ENCODE assay signal across 20 mouse cellular contexts in genomic region chr7:29228202-29228601, GRCm38 (mm10). TPM values are rescaled to one million over a fixed set of nuclear protein-coding genes. Genes with fewer than 3 reads are reported as not detected.
DNase-seq lines count a peak whose midpoint lies in the region; ATAC-seq and TF ChIP-seq lines count a peak whose summit lies in the region.
"Had no signal": no experiment of that assay in that cellular context is flagged by ENCODE, and none has a peak within 500 bp of the region (broad histone marks: within the 10 kb centered on the region; RNA-seq: fewer than 3 reads in every experiment).

No protein-coding gene starts in this region.

- WGBS in spleen, adult 2 months: 55% methylated on average over 4 of the region's 4 CpGs

- DNase-seq in spleen, adult 2 months (ENCODE audit: low read depth in 1 of 2, low spot score in 2 of 2): no peak
- no peak for DNase-seq in spleen, postnatal 4 days (ENCODE audit: low spot score in 2 of 2)
- no peak for DNase-seq in cerebellum, adult 8-10 months
- DNase-seq in embryo, embryonic 9.5 days (ENCODE audit: extremely low spot score): no peak
- DNase-seq: adrenal gland, postnatal 14 days; cerebellum, adult 9-10 months; cerebellum, postnatal 25 days; gastrocnemius, adult 2 months; gastrocnemius, postnatal 25 days; heart, postnatal 4 days had no signal

- no peaks in the 10 kb centered on the region; the same call in 1 of the 2 replicates for H3K27me3 ChIP-seq in spleen, adult 2 months (ENCODE audit: control insufficient read depth, insufficient read depth, low read length)

- no peak overlapping the region for H3K4me3 ChIP-seq in spleen, adult 2 months (ENCODE audit: extremely low read depth, insufficient read depth, insufficient read length)
- H3K4me3 ChIP-seq in bone marrow macrophage, adult 2 months (ENCODE audit: insufficient read depth, low read length): no peak overlapping the region
- H3K4me3 ChIP-seq: embryonic facial prominence, embryonic 10.5 days; forebrain, embryonic 10.5 days; gastrocnemius, adult 2 months; heart, embryonic 13.5 days; hindbrain, embryonic 12.5 days had no signal

- ATAC-seq in inflammation-experienced regulatory T-cells, adult 6 months: peak; percentile 8
- no peak for ATAC-seq in activated CD4-positive, CD25-positive, alpha-beta regulatory T cell, adult 4 months
- ATAC-seq: forebrain, embryonic 14.5 days; hindbrain, embryonic 16.5 days had no signal

- no peaks in the 10 kb centered on the region; the same call in 1 of the 2 replicates for H3K4me1 ChIP-seq in spleen, adult 2 months (ENCODE audit: control insufficient read depth, insufficient read depth, insufficient read length)
- peaks cover 35% of the 10 kb centered on the region for H3K4me1 ChIP-seq in bone marrow macrophage, adult 2 months (ENCODE audit: control insufficient read depth, insufficient read depth, low read length)

- no peak for TF ChIP-seq CTCF in spleen, adult 2 months (IDR thresholded peaks at IDR 0.05; ENCODE audit: extremely low read depth, insufficient read depth, insufficient read length, insufficient replicate concordance)
- TF ChIP-seq CTCF in bone marrow macrophage, adult 2 months (IDR thresholded peaks at IDR 0.05; ENCODE audit: low read depth, low read length): no peak

- 0 out of 2 replicates have a peak overlapping the region, but pooled peaks have one; percentile 14 for H3K27ac ChIP-seq in spleen, adult 2 months (ENCODE audit: insufficient read depth, low read length)
- peak overlapping the region; percentile 77 for H3K27ac ChIP-seq in bone marrow macrophage, adult 2 months (ENCODE audit: insufficient read depth, low read depth, low read length)
- H3K27ac ChIP-seq: embryonic facial prominence, embryonic 10.5 days; forebrain, embryonic 10.5 days; gastrocnemius, adult 2 months; heart, embryonic 13.5 days; hindbrain, embryonic 12.5 days had no signal

- no peaks in the 10 kb centered on the region for H3K36me3 ChIP-seq in spleen, adult 2 months (ENCODE audit: control insufficient read depth, insufficient read depth, low read length)
- H3K36me3 ChIP-seq: embryonic facial prominence, embryonic 10.5 days; forebrain, embryonic 10.5 days; G1E; hindbrain, embryonic 12.5 days had no signal

- TF ChIP-seq POLR2A in spleen, adult 2 months (IDR thresholded peaks at IDR 0.05; ENCODE audit: low read depth, low read length): no peak
- TF ChIP-seq POLR2A in bone marrow macrophage, adult 2 months (IDR thresholded peaks at IDR 0.05; ENCODE audit: borderline replicate concordance, low read depth, low read length): no peak

RNA-seq across cellular contexts. Expression of gene Kcnk6, which starts 4.1 kb away (rescaled TPM):
- 34.3 and 43.5 TPM in 2 replicates for polyA plus RNA-seq in spleen, adult 2 months (2012; rRNA removed)
- 32.3 and 39.1 TPM in 2 replicates for polyA plus RNA-seq in bone marrow macrophage, adult 2 months (2012; ENCODE audit: insufficient read depth, insufficient read length, missing spikeins)
- polyA plus RNA-seq in inflammation-experienced regulatory T-cells, adult 6 months (2017; shearing (Covaris generic)): 1 to 10 TPM; 1.9 to 4.0 (median 2.0) TPM
- polyA plus RNA-seq in activated CD4-positive, CD25-positive, alpha-beta regulatory T cell, adult 4 months (2017; shearing (Covaris generic)): 1 to 10 TPM; 1.6 to 1.9 TPM
- polyA plus RNA-seq: G1E had no signal

RNA-seq across cellular contexts. Expression of gene Yif1b, which starts 9.9 kb away (rescaled TPM):
- 74.2 and 97.6 TPM in 2 replicates for polyA plus RNA-seq in spleen, adult 2 months (2012; rRNA removed)
- 29.7 and 33.8 TPM in 2 replicates for polyA plus RNA-seq in bone marrow macrophage, adult 2 months (2012; ENCODE audit: insufficient read depth, insufficient read length, missing spikeins)
- polyA plus RNA-seq in inflammation-experienced regulatory T-cells, adult 6 months (2017; shearing (Covaris generic)): 10 to 100 TPM; 56.3 to 68.5 (median 57.1) TPM
- 10 to 100 TPM; 57.6 to 73.2 TPM for polyA plus RNA-seq in activated CD4-positive, CD25-positive, alpha-beta regulatory T cell, adult 4 months (2017; shearing (Covaris generic))

RNA-seq across cellular contexts. Expression of gene Catsperg1, which starts 14.4 kb away (rescaled TPM):
- 1.6 and 2.0 TPM in 2 replicates for polyA plus RNA-seq in spleen, adult 2 months (2012; rRNA removed)
- 4.0 and 4.5 TPM in 2 replicates for polyA plus RNA-seq in bone marrow macrophage, adult 2 months (2012; ENCODE audit: insufficient read depth, insufficient read length, missing spikeins)
- 1 to 10 TPM in 1 of 3 experiments, under 1 TPM in 2; 0.28 to 1.2 (median 0.67) TPM for polyA plus RNA-seq in inflammation-experienced regulatory T-cells, adult 6 months (2017; shearing (Covaris generic))
- under 1 TPM in 1 of 2 experiments, not detected in 1; 0.15 TPM for polyA plus RNA-seq in activated CD4-positive, CD25-positive, alpha-beta regulatory T cell, adult 4 months (2017; shearing (Covaris generic))

RNA-seq across cellular contexts. Expression of gene 2200002D01Rik, which starts 20.1 kb away (rescaled TPM):
- 0.51 and 1.0 TPM in 2 replicates for polyA plus RNA-seq in spleen, adult 2 months (2012; rRNA removed)
- polyA plus RNA-seq in bone marrow macrophage, adult 2 months (2012; ENCODE audit: insufficient read depth, insufficient read length, missing spikeins): 1.9 TPM in 1 of 2 replicates, not detected in the other
- 1 to 10 TPM in 2 of 3 experiments, under 1 TPM in 1; 0.91 to 1.9 (median 1.7) TPM for polyA plus RNA-seq in inflammation-experienced regulatory T-cells, adult 6 months (2017; shearing (Covaris generic))
- polyA plus RNA-seq in activated CD4-positive, CD25-positive, alpha-beta regulatory T cell, adult 4 months (2017; shearing (Covaris generic)): 1 to 10 TPM; 2.7 to 3.6 TPM
- polyA plus RNA-seq: G1E had no signal

RNA-seq across cellular contexts. Expression of gene Psmd8, which starts 47.7 kb away (rescaled TPM):
- 82.0 and 91.1 TPM in 2 replicates for polyA plus RNA-seq in spleen, adult 2 months (2012; rRNA removed)
- 207 and 217 TPM in 2 replicates for polyA plus RNA-seq in bone marrow macrophage, adult 2 months (2012; ENCODE audit: insufficient read depth, insufficient read length, missing spikeins)
- 100 to 1,000 TPM; 174 to 249 (median 197) TPM for polyA plus RNA-seq in inflammation-experienced regulatory T-cells, adult 6 months (2017; shearing (Covaris generic))
- polyA plus RNA-seq in activated CD4-positive, CD25-positive, alpha-beta regulatory T cell, adult 4 months (2017; shearing (Covaris generic)): 100 to 1,000 TPM; 214 to 229 TPM
